Mouse (Mus musculus): ENCODE results near the gene Rrp7a. TPM values are rescaled to one million over a fixed set of nuclear protein-coding genes. Genes with fewer than 3 reads are reported as not detected.

Rrp7a gene
- polyA plus RNA-seq, 1 experiment from 2014 or later, result 67.3 TPM

- 92% methylated on average over 13 of the region's 13 CpGs for WGBS
- Histone ChIP-seq H3K4me3 (no peak overlapping the region), H3K4me2 (no peak overlapping the region), H3K4me1 (peaks cover 49% of the 10 kb centered on the region), H3K9me3 (no peaks in the 10 kb centered on the region), H3K36me3 (peaks cover 34% of the 10 kb centered on the region), H3K9ac (no peak overlapping the region), H3K27me3 (no peaks in the 10 kb centered on the region), H3K27ac (peak overlapping the region; percentile 77)
- ATAC-seq (ENCODE audit: insufficient number of reproducible peaks, low FRiP score, low TSS enrichment, low read depth), result no peak
Observed at GRCm38 (mm10) chr15:83165526-83166315, 43.1 kb upstream of the Rrp7a start.

GRCm38 (mm10) chr15:83164971-83165471, 42.4 kb upstream of the Rrp7a start:
- H3K9ac ChIP-seq, result no peak overlapping the region
- no peak overlapping the region for H3K4me2 ChIP-seq
- WGBS, result 60% methylated on average over 5 of the region's 5 CpGs
- peaks cover 42% of the 10 kb centered on the region for H3K4me1 ChIP-seq
- no peaks in the 10 kb centered on the region for H3K27me3 ChIP-seq
- ATAC-seq (ENCODE audit: insufficient number of reproducible peaks, low FRiP score, low TSS enrichment, low read depth), result no peak
- H3K36me3 ChIP-seq, result peaks cover 41% of the 10 kb centered on the region
- H3K27ac ChIP-seq, result peak overlapping the region; percentile 14; the same call in 1 of the 2 replicates
- H3K9me3 ChIP-seq, result no peaks in the 10 kb centered on the region
- H3K4me3 ChIP-seq, result no peak overlapping the region

GRCm38 (mm10) chr15:83162818-83163485, 40.4 kb upstream of the Rrp7a start:
- Histone ChIP-seq H3K4me2 (no peak overlapping the region), H3K4me3 (no peak overlapping the region), H3K9ac (no peak overlapping the region), H3K4me1 (peaks cover 25% of the 10 kb centered on the region; the same call in 1 of the 2 replicates), H3K27ac (no peak overlapping the region), H3K9me3 (no peaks in the 10 kb centered on the region), H3K27me3 (no peaks in the 10 kb centered on the region), H3K36me3 (peaks cover 61% of the 10 kb centered on the region)
- ATAC-seq (ENCODE audit: insufficient number of reproducible peaks, low FRiP score, low TSS enrichment, low read depth), result no peak
- 91% methylated on average over 11 of the region's 11 CpGs for WGBS

- Histone ChIP-seq H3K9me3 (no peaks in the 10 kb centered on the region), H3K9ac (no peak overlapping the region), H3K27me3 (no peaks in the 10 kb centered on the region), H3K36me3 (peaks cover 69% of the 10 kb centered on the region), H3K4me3 (no peak overlapping the region), H3K4me2 (no peak overlapping the region), H3K27ac (no peak overlapping the region), H3K4me1 (peaks cover 18% of the 10 kb centered on the region; the same call in 1 of the 2 replicates)
- 96% methylated on average over 4 of the region's 4 CpGs for WGBS
- no peak for ATAC-seq (ENCODE audit: insufficient number of reproducible peaks, low FRiP score, low TSS enrichment, low read depth)
Observed at GRCm38 (mm10) chr15:83162001-83162400, 39.4 kb upstream of the Rrp7a start.

GRCm38 (mm10) chr15:83161062-83161748, 38.6 kb upstream of the Rrp7a start:
- Histone ChIP-seq H3K4me2 (no peak overlapping the region), H3K27ac (no peak overlapping the region), H3K9me3 (no peaks in the 10 kb centered on the region), H3K9ac (no peak overlapping the region), H3K4me1 (peaks cover 10% of the 10 kb centered on the region; the same call in 1 of the 2 replicates), H3K27me3 (no peaks in the 10 kb centered on the region), H3K36me3 (peaks cover 73% of the 10 kb centered on the region), H3K4me3 (no peak overlapping the region)
- 66% methylated on average over 10 of the region's 10 CpGs for WGBS
- no peak for ATAC-seq (ENCODE audit: insufficient number of reproducible peaks, low FRiP score, low TSS enrichment, low read depth)

GRCm38 (mm10) chr15:83160561-83160960, 38.0 kb upstream of the Rrp7a start:
- Histone ChIP-seq H3K4me1 (peaks cover 10% of the 10 kb centered on the region; the same call in 1 of the 2 replicates), H3K4me3 (no peak overlapping the region), H3K36me3 (peaks cover 70% of the 10 kb centered on the region), H3K27me3 (no peaks in the 10 kb centered on the region), H3K9ac (no peak overlapping the region), H3K4me2 (no peak overlapping the region), H3K9me3 (no peaks in the 10 kb centered on the region), H3K27ac (no peak overlapping the region)
- WGBS, result 91% methylated on average over 4 of the region's 4 CpGs
- ATAC-seq (ENCODE audit: insufficient number of reproducible peaks, low FRiP score, low TSS enrichment, low read depth), result no peak

GRCm38 (mm10) chr15:83159823-83160222, 37.2 kb upstream of the Rrp7a start:
- Histone ChIP-seq H3K27ac (no peak overlapping the region), H3K4me1 (peaks cover 6% of the 10 kb centered on the region; the same call in 1 of the 2 replicates), H3K36me3 (peaks cover 66% of the 10 kb centered on the region), H3K27me3 (no peaks in the 10 kb centered on the region), H3K4me2 (no peak overlapping the region), H3K9ac (no peak overlapping the region), H3K4me3 (no peak overlapping the region), H3K9me3 (no peaks in the 10 kb centered on the region)
- WGBS, result 94% methylated on average over 9 of the region's 9 CpGs
- ATAC-seq (ENCODE audit: insufficient number of reproducible peaks, low FRiP score, low TSS enrichment, low read depth), result no peak

GRCm38 (mm10) chr15:83158587-83159160, 36.1 kb upstream of the Rrp7a start:
- no peak overlapping the region for H3K4me3 ChIP-seq
- no peak overlapping the region for H3K4me2 ChIP-seq
- H3K27ac ChIP-seq, result no peak overlapping the region
- no peaks in the 10 kb centered on the region for H3K27me3 ChIP-seq
- no peaks in the 10 kb centered on the region for H3K9me3 ChIP-seq
- H3K9ac ChIP-seq, result no peak overlapping the region
- H3K36me3 ChIP-seq, result peaks cover 69% of the 10 kb centered on the region
- no peak for ATAC-seq (ENCODE audit: insufficient number of reproducible peaks, low FRiP score, low TSS enrichment, low read depth)
- WGBS, result 90% methylated on average over 7 of the region's 7 CpGs
- H3K4me1 ChIP-seq, result 0 out of 2 replicates have a peak, but pooled peaks cover 5% of the 10 kb centered on the region

- Histone ChIP-seq H3K4me2 (no peak overlapping the region), H3K4me1 (0 out of 2 replicates have a peak, but pooled peaks cover 5% of the 10 kb centered on the region), H3K27ac (no peak overlapping the region; the same call in 1 of the 2 replicates), H3K36me3 (peaks cover 66% of the 10 kb centered on the region), H3K4me3 (no peak overlapping the region), H3K9ac (no peak overlapping the region), H3K9me3 (no peaks in the 10 kb centered on the region), H3K27me3 (no peaks in the 10 kb centered on the region)
- ATAC-seq (ENCODE audit: insufficient number of reproducible peaks, low FRiP score, low TSS enrichment, low read depth), result no peak
- 96% methylated on average over 6 of the region's 6 CpGs for WGBS
Observed at GRCm38 (mm10) chr15:83157667-83158064, 35.1 kb upstream of the Rrp7a start.

GRCm38 (mm10) chr15:83156929-83157666, 34.5 kb upstream of the Rrp7a start:
- H3K4me3 ChIP-seq, result no peak overlapping the region
- H3K27ac ChIP-seq, result no peak overlapping the region; the same call in 1 of the 2 replicates
- peaks cover 60% of the 10 kb centered on the region for H3K36me3 ChIP-seq
- no peak overlapping the region for H3K9ac ChIP-seq
- ATAC-seq (ENCODE audit: insufficient number of reproducible peaks, low FRiP score, low TSS enrichment, low read depth), result no peak
- 0 out of 2 replicates have a peak, but pooled peaks cover 5% of the 10 kb centered on the region for H3K4me1 ChIP-seq
- no peaks in the 10 kb centered on the region for H3K9me3 ChIP-seq
- no peak overlapping the region for H3K4me2 ChIP-seq
- WGBS, result 74% methylated on average over 11 of the region's 11 CpGs
- no peaks in the 10 kb centered on the region for H3K27me3 ChIP-seq

All from limb, embryonic 15.5 days (tissue).